Mouse (Mus musculus) olfactory bulb, adult 2 months (tissue): ENCODE results near the gene Map3k20.

Experiments used
- CTCF ChIP-seq: fragments of 200-500 bp; IDR thresholded peaks from 2 replicates; pipeline ENCODE4 v1.5.1; 2012; ENCODE audit warnings: low read depth, mild to moderate bottlenecking, low read length, moderate library complexity; ENCODE audit not compliant: insufficient read depth
- POLR2A ChIP-seq: fragments of 200-500 bp; IDR thresholded peaks from 2 replicates; pipeline ENCODE4 v1.6.1; 2012; ENCODE audit warnings: mild to moderate bottlenecking, low read depth, low read length, moderate library complexity; ENCODE audit not compliant: insufficient read depth

DNA sequence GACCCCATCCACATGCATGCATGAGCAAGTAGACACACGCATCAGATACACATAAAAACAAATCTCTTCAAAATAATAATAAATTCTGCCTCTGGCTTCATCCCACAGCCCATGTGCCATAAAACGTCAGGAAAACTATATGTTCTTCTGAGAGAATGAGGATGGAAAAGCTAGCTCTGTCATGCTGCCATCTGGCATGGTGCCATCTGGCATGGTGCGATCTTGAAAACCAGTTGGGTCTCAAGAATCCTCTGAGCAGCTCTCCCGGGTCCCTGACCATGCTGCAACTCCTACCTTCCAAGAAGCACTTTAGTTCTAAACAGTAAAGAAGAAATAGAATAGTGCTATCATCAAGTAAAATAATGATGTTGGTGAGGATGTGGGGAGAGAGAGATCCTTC lies 106.9 kb downstream of the Map3k20 start:
- TF ChIP-seq POLR2A, result no peak
- TF ChIP-seq CTCF, result no peak
